Mouse (Mus musculus) forebrain, embryonic 16.5 days (tissue): Measurements from ENCODE around the gene St6galnac3. TPM values are rescaled to one million over a fixed set of nuclear protein-coding genes. Genes with fewer than 3 reads are reported as not detected.

ENCODE experiments used
- ATAC-seq: fragments of 200-750 bp; cut with Nextera tagmentation; 2 replicates; pipeline ENCODE4 v1.8.0; 2017; ENCODE audit warnings: mild to moderate bottlenecking, moderate library complexity
- H3K27ac ChIP-seq: fragments of 300-500 bp; sonication (generic); 2 replicates; pipeline ENCODE4 v1.5.1; 2014; ENCODE audit warnings: low read length, control low read depth
- H3K27me3 ChIP-seq: fragments of 300-500 bp; sonication (generic); replicated peaks from 2 replicates; pipeline ENCODE4 v1.6.1; 2014; ENCODE audit warnings: low read length; ENCODE audit not compliant: control insufficient read depth, insufficient read depth
- H3K36me3 ChIP-seq: fragments of 300-500 bp; sonication (generic); 2 replicates; pipeline ENCODE4 v1.6.1; 2014; ENCODE audit not compliant: control insufficient read depth, insufficient read depth
- H3K4me1 ChIP-seq: fragments of 300-500 bp; sonication (generic); replicated peaks from 2 replicates; pipeline ENCODE4 v1.6.1; 2014; ENCODE audit warnings: low read length; ENCODE audit not compliant: control insufficient read depth, insufficient read depth
- H3K4me2 ChIP-seq: fragments of 300-500 bp; sonication (generic); 2 replicates; pipeline ENCODE4 v1.6.1; 2014; ENCODE audit warnings: mild to moderate bottlenecking, low read length, control low read depth
- H3K4me3 ChIP-seq: fragments of 300-500 bp; sonication (generic); replicated peaks from 2 replicates; pipeline ENCODE4 v1.5.1; 2014; ENCODE audit warnings: mild to moderate bottlenecking, low read length, control low read depth
- H3K9ac ChIP-seq: fragments of 300-500 bp; sonication (generic); replicated peaks from 2 replicates; pipeline ENCODE4 v1.6.1; 2014; ENCODE audit warnings: low read depth, low read length, control low read depth
- H3K9me3 ChIP-seq: fragments of 300-500 bp; sonication (generic); 2 replicates; pipeline ENCODE4 v1.6.1; 2016; ENCODE audit warnings: low read length; ENCODE audit not compliant: control insufficient read depth
- WGBS: fragments of 180-500 bp; shearing (Covaris S2); extraction: QIAGEN DNeasy Blood & Tissue Kit; methylation state at CpG from one replicate; pipeline ENCODE4 v1.1.7; 2014; 5-methylcytosine and 5-hydroxymethylcytosine counted together
- polyA plus RNA-seq: library from polyadenylated mRNA; unstranded; fragments of >200 nt; fragmentation: Nextera tagmentation; extraction: Ambion mirVana; gene quantifications from 2 replicates; pipeline ENCODE4 v1.2.1, GENCODE M21; 2015

Gene St6galnac3
- polyA plus RNA-seq, 1 experiment from 2014 or later, result 23.5 TPM

DNA sequence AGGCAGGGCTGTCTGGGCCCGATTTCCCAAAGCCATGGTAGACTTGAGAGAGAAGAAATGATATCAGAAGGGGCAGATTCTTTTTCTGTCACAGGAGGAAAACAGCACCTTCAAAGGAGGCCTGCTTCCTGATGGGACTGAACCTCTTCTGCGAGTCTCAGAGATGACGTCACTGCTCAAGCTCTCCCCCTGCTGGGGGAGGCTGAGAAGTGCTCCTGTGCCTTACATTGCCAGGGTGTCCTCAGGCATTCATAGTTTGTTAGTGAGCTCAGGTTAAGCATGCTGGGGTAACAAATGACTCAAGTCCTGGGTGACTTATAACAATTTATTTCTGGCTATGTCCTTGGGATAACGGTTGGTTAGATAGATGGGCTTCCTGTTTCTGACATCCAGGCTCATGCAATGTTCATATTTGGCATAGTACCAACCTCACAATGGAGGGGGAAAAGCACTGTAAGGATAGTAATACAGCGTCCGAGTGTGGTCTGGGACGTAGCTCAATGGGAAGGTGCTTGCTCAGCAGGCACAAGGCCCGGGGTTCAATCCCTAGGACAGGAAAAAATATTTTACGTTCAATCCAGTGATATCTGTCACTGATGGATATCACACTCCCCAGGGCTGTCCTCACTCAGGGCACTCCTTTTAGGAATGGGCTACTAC lies 474.2 kb downstream of the St6galnac3 start:
- no peak overlapping the region for H3K4me2 ChIP-seq
- no peaks in the 10 kb centered on the region for H3K9me3 ChIP-seq
- ATAC-seq, result peak; percentile 62
- H3K4me1 ChIP-seq, result no peaks in the 10 kb centered on the region; the same call in 1 of the 2 replicates
- H3K27ac ChIP-seq, result no peak overlapping the region
- 56% methylated on average over 9 of the region's 9 CpGs for WGBS
- H3K36me3 ChIP-seq, result no peaks in the 10 kb centered on the region
- H3K4me3 ChIP-seq, result no peak overlapping the region
- H3K27me3 ChIP-seq, result no peaks in the 10 kb centered on the region
- H3K9ac ChIP-seq, result no peak overlapping the region

GRCm38 (mm10) chr3:153248866-153249265 lies 476.1 kb downstream of the St6galnac3 start:
- WGBS, result 95% methylated on average over 2 of the region's 2 CpGs
- Histone ChIP-seq H3K4me2 (no peak overlapping the region), H3K36me3 (no peaks in the 10 kb centered on the region), H3K4me1 (no peaks in the 10 kb centered on the region), H3K9me3 (no peaks in the 10 kb centered on the region), H3K27me3 (no peaks in the 10 kb centered on the region), H3K9ac (no peak overlapping the region), H3K27ac (no peak overlapping the region), H3K4me3 (no peak overlapping the region)
- no peak for ATAC-seq

- no peak overlapping the region for H3K4me2 ChIP-seq
- no peaks in the 10 kb centered on the region for H3K27me3 ChIP-seq
- no peaks in the 10 kb centered on the region for H3K4me1 ChIP-seq
- WGBS, result 34% methylated on average over 4 of the region's 4 CpGs
- H3K27ac ChIP-seq, result no peak overlapping the region
- no peak for ATAC-seq
- H3K36me3 ChIP-seq, result no peaks in the 10 kb centered on the region
- H3K9ac ChIP-seq, result no peak overlapping the region
- H3K4me3 ChIP-seq, result no peak overlapping the region
- no peaks in the 10 kb centered on the region for H3K9me3 ChIP-seq
These were observed 476.9 kb downstream of the St6galnac3 start for GRCm38 (mm10) chr3:153248029-153248428.

DNA sequence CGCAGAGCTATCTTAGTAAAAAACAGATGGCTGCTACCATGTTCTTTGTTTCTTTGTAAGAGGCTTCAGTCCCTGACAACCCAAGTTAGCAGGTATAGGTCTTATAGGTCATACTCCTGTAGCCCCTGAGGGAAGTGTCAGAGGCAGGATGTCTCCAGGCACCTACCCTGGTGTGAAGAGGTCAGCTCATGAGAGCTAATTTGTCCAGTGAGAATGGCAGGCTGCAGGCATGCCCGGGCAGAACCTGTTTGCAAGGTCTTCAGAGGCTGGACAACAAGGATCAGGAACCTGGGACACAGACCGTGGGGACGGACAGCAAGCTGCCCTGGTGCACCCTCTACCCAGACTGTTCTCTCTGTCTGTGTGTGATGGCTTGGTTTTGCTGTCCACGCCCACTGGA lies 482.4 kb downstream of the St6galnac3 start:
- H3K27me3 ChIP-seq, result no peaks in the 10 kb centered on the region
- 0 out of 2 replicates have a peak, but pooled peaks cover 4% of the 10 kb centered on the region for H3K4me1 ChIP-seq
- no peaks in the 10 kb centered on the region for H3K9me3 ChIP-seq
- H3K9ac ChIP-seq, result no peak overlapping the region
- 74% methylated on average over 5 of the region's 5 CpGs for WGBS
- H3K4me2 ChIP-seq, result no peak overlapping the region
- H3K27ac ChIP-seq, result no peak overlapping the region
- H3K4me3 ChIP-seq, result no peak overlapping the region
- no peaks in the 10 kb centered on the region for H3K36me3 ChIP-seq
- no peak for ATAC-seq

- no peaks in the 10 kb centered on the region for H3K27me3 ChIP-seq
- WGBS, result 79% methylated on average over 4 of the region's 4 CpGs
- H3K27ac ChIP-seq, result no peak overlapping the region
- no peak overlapping the region for H3K4me3 ChIP-seq
- no peaks in the 10 kb centered on the region for H3K36me3 ChIP-seq
- no peak overlapping the region for H3K4me2 ChIP-seq
- no peaks in the 10 kb centered on the region for H3K9me3 ChIP-seq
- ATAC-seq, result no peak
- 0 out of 2 replicates have a peak, but pooled peaks cover 4% of the 10 kb centered on the region for H3K4me1 ChIP-seq
- no peak overlapping the region for H3K9ac ChIP-seq
These were observed 483.8 kb downstream of the St6galnac3 start for GRCm38 (mm10) chr3:153241134-153241533.

GRCm38 (mm10) chr3:153240366-153240765 lies 484.6 kb downstream of the St6galnac3 start:
- no peaks in the 10 kb centered on the region for H3K9me3 ChIP-seq
- no peaks in the 10 kb centered on the region for H3K36me3 ChIP-seq
- no peaks in the 10 kb centered on the region for H3K27me3 ChIP-seq
- ATAC-seq, result no peak
- no peak overlapping the region for H3K9ac ChIP-seq
- 0 out of 2 replicates have a peak, but pooled peaks cover 4% of the 10 kb centered on the region for H3K4me1 ChIP-seq
- no peak overlapping the region for H3K4me3 ChIP-seq
- WGBS, result 26% methylated on average over 4 of the region's 4 CpGs
- no peak overlapping the region for H3K27ac ChIP-seq
- no peak overlapping the region for H3K4me2 ChIP-seq

DNA sequence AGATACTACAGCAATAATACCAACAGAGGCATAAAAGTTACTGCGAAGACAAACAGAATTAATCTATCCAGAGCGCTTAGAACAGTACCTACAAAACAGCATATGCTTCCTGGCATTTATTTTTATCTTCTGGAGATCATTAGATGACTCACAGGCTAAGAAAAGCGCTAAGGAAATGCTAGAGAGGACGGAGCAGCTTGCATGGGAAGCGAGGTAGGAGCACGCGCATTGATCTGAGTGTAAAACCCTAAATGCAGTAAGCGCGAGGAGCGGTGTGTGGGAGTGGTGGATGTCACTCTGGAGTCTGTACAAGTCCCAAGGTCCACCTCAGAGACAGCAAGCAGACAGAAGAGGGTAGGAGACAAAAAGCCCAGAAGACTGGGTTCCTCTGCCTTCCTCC lies 486.6 kb downstream of the St6galnac3 start:
- no peaks in the 10 kb centered on the region for H3K9me3 ChIP-seq
- no peaks in the 10 kb centered on the region for H3K36me3 ChIP-seq
- H3K4me1 ChIP-seq, result 0 out of 2 replicates have a peak, but pooled peaks cover 4% of the 10 kb centered on the region
- no peaks in the 10 kb centered on the region for H3K27me3 ChIP-seq
- H3K4me2 ChIP-seq, result no peak overlapping the region
- WGBS, result 90% methylated on average over 10 of the region's 10 CpGs
- H3K4me3 ChIP-seq, result no peak overlapping the region
- ATAC-seq, result no peak
- H3K9ac ChIP-seq, result no peak overlapping the region
- H3K27ac ChIP-seq, result no peak overlapping the region

DNA sequence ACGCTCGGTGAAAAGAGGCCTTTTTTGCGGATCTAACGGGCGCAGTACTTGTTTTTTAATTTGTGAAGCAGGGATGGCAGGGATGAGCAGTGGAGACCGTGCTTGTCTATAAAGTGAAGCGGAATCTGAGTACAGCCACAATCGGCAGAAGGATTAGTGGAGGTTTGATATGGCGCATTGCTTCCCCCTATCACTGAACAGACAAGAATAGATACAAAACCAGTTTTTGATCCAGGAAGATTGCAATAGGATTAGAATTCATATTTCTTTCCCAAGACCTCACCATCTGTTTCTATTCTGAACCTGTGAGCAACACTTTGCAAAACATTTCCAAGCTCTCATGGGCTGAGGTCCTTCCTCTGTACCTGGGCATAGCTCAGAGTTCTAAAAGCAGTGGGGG lies 488.7 kb downstream of the St6galnac3 start:
- no peak overlapping the region for H3K4me2 ChIP-seq
- WGBS, result 82% methylated on average over 9 of the region's 9 CpGs
- no peaks in the 10 kb centered on the region for H3K27me3 ChIP-seq
- no peak for ATAC-seq
- no peak overlapping the region for H3K4me3 ChIP-seq
- no peak overlapping the region for H3K27ac ChIP-seq
- peaks cover 3% of the 10 kb centered on the region; the same call in 1 of the 2 replicates for H3K4me1 ChIP-seq
- H3K9me3 ChIP-seq, result no peaks in the 10 kb centered on the region
- H3K9ac ChIP-seq, result no peak overlapping the region
- no peaks in the 10 kb centered on the region for H3K36me3 ChIP-seq

GRCm38 (mm10) chr3:153222611-153223402 lies 502.2 kb downstream of the St6galnac3 start:
- WGBS, result 87% methylated on average over 10 of the region's 10 CpGs
- no peak for ATAC-seq
- H3K27ac ChIP-seq, result no peak overlapping the region

More at GRCm38 (mm10) chr3:153222611-153223402, 502.2 kb downstream of the St6galnac3 start:
- Histone ChIP-seq H3K4me2 (no peak overlapping the region), H3K9me3 (no peaks in the 10 kb centered on the region), H3K4me3 (no peak overlapping the region), H3K27me3 (no peaks in the 10 kb centered on the region), H3K4me1 (no peaks in the 10 kb centered on the region), H3K36me3 (no peaks in the 10 kb centered on the region), H3K9ac (no peak overlapping the region)
